Mouse (Mus musculus) thymus, adult 2 months (tissue): Measurements from ENCODE around the gene D030056L22Rik. TPM values are rescaled to one million over a fixed set of nuclear protein-coding genes. Genes with fewer than 3 reads are reported as not detected.

Experiments
- DNase-seq: peaks from one replicate; pipeline ENCODE4 v3.0.0; 2021
- H3K27ac ChIP-seq: fragments of 200-500 bp; 2 replicates; pipeline ENCODE4 v1.5.1; 2012; ENCODE audit warnings: low read length, control low read depth; ENCODE audit not compliant: control insufficient read depth, insufficient read depth
- H3K27me3 ChIP-seq: fragments of 200-500 bp; 2 replicates; pipeline ENCODE4 v1.6.1; 2012; ENCODE audit warnings: mild to moderate bottlenecking, low read length, moderate library complexity, mixed read lengths; ENCODE audit not compliant: control insufficient read depth, insufficient read depth
- H3K36me3 ChIP-seq: fragments of 200-500 bp; 2 replicates; pipeline ENCODE4 v1.6.1; 2012; ENCODE audit warnings: mild to moderate bottlenecking, low read length, moderate library complexity; ENCODE audit not compliant: control insufficient read depth, insufficient read depth
- H3K4me1 ChIP-seq: fragments of 200-500 bp; replicated peaks from 2 replicates; pipeline ENCODE4 v1.6.1; 2012; ENCODE audit warnings: low read length; ENCODE audit not compliant: control insufficient read depth, insufficient read depth
- H3K4me3 ChIP-seq: fragments of 200-500 bp; 2 replicates; pipeline ENCODE4 v1.5.1; 2012; ENCODE audit warnings: mild to moderate bottlenecking, low read length, control low read depth, moderate library complexity; ENCODE audit not compliant: control insufficient read depth, insufficient read depth
- CTCF ChIP-seq: fragments of 200-500 bp; IDR thresholded peaks from 2 replicates; pipeline ENCODE4 v1.5.1; 2012; ENCODE audit warnings: mild to moderate bottlenecking, control low read depth, low read length, moderate library complexity, borderline replicate concordance; ENCODE audit not compliant: control insufficient read depth, poor library complexity, insufficient read depth; ENCODE audit errors: extremely low read depth
- POLR2A ChIP-seq: fragments of 200-500 bp; IDR thresholded peaks from 2 replicates; pipeline ENCODE4 v1.6.1; 2012; ENCODE audit warnings: mild to moderate bottlenecking, low read length, control low read depth, moderate library complexity; ENCODE audit not compliant: control insufficient read depth, poor library complexity, insufficient read depth; ENCODE audit errors: extremely low read depth
- WGBS: fragments of 180-500 bp; shearing (Covaris S2); methylation state at CpG from one replicate; pipeline ENCODE4 v1.1.7; 2018; 5-methylcytosine and 5-hydroxymethylcytosine counted together
- polyA plus RNA-seq: library from polyadenylated mRNA; depleted of rRNA; stranded (reverse); fragments of >200 nt; gene quantifications from 2 replicates; pipeline ENCODE4 v1.2.3, GENCODE M21; 2012; rRNA removed

Gene D030056L22Rik
- polyA plus RNA-seq, 1 experiment, result 20.1 TPM

DNA sequence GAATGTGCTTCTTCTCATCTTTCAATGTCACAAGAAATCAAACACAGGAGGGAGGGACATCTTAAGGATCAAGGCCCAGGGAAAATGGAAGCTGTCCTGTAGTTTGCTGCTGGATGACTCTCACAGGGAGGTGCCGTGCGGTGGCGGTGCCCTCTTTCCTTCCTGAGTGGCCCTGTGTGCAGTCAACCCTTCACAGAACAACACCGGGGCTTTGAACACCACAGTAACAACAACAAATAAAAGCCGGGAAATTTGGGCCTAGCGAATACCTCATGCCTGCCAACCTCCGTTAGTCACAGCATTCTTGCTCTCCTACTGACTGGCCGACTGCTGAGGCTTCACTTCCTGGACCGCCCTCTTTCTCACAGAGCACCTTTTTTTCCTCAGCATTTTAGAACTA lies 45.9 kb downstream of the D030056L22Rik start:
- no peak overlapping the region for H3K4me3 ChIP-seq
- 80% methylated on average over 9 of the region's 9 CpGs for WGBS
- no peak for DNase-seq
- H3K36me3 ChIP-seq, result no peaks in the 10 kb centered on the region
- no peaks in the 10 kb centered on the region for H3K4me1 ChIP-seq
- no peaks in the 10 kb centered on the region for H3K27me3 ChIP-seq
- H3K27ac ChIP-seq, result no peak overlapping the region
- no peak for TF ChIP-seq CTCF
- TF ChIP-seq POLR2A, result no peak

DNA sequence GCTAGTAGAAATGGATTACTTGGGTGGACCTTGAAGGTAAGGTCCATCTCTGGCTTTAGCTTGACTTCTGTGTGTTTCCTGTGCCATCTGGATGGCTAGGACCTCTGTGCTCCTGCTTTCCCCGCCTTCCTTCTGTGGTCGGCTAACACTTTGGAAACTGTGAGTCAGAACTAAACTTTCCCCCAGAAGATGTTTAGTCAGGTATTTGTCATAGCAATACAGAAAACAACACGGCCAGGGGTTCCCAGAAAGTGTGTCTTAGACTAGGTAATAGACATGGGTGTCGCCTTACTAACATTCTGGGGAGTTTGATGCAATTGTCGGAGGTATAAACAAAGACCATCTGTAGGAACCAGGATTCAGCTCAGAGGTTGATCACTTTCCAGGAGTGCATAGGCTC lies 53.4 kb downstream of the D030056L22Rik start:
- WGBS, result 85% methylated on average over 5 of the region's 5 CpGs
- Histone ChIP-seq H3K4me3 (no peak overlapping the region), H3K27ac (no peak overlapping the region), H3K4me1 (no peaks in the 10 kb centered on the region), H3K27me3 (no peaks in the 10 kb centered on the region), H3K36me3 (no peaks in the 10 kb centered on the region)
- no peak for DNase-seq
- TF ChIP-seq CTCF, result no peak
- TF ChIP-seq POLR2A, result no peak

Other genes with a start within 250 kb of the D030056L22Rik start
- gene Ostf1, start 81.4 kb upstream of the D030056L22Rik start, polyA plus RNA-seq, result 59.9 and 64.2 TPM in 2 replicates
- 5.1 and 5.2 TPM in 2 replicates for gene Nmrk1, start 81.2 kb upstream of the D030056L22Rik start, polyA plus RNA-seq
- 6.6 and 11.7 TPM in 2 replicates for gene Carnmt1, start 42.4 kb upstream of the D030056L22Rik start, polyA plus RNA-seq
- gene Trpm6, start 36.8 kb downstream of the D030056L22Rik start, polyA plus RNA-seq, result 0.07 and 0.19 TPM in 2 replicates